Mouse (Mus musculus) left cerebral cortex, adult 11 months (tissue): Measurements from ENCODE around the gene Fbxo8.

ENCODE experiments used
- DNase-seq: peaks from one replicate; pipeline ENCODE4 v3.0.0; 2022; ENCODE audit warnings: low spot score

The Fbxo8 gene

GRCm38 (mm10) chr8:56550558-56551360, at the start of gene Fbxo8, which contains the start of gene Cep44:
Gene Fbxo8 (plus strand): TSS chr8:56551090.
Gene Cep44 (minus strand): TSS chr8:56551047.
- peak; percentile 77 for DNase-seq

GRCm38 (mm10) chr8:56501911-56502310, 49.0 kb upstream of the Fbxo8 start:
- DNase-seq: no peak

DNA sequence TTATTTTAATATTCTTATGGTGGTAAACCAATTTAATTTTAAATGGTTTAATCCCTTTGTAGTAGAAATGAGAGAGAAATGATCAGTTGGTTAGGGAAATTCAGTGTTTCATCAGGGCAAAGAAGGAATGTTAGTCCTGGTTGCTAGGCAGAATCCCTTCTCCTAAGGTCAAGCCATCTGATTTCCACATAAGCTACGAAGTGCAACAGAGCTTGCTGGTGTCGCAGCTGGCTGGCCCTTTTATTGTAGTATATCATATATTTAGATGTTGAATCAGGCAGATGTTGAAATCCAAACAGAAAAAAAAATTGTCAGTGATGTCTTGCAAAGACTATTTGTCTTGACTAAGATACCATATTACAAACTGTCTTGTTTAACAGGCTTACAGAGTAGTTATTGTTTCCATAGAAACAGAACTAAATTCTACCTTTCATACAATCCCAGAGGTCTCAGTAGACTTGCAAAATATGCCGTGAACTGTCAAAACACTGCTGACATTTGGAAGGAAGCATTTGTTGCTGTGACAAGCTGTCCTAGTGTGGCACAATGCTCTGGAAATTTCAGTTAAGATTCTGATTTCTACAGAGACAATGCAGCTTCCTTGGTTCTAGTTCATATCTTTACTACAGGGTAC, 42.5 kb upstream of the Fbxo8 start:
- no peak for DNase-seq

DNA sequence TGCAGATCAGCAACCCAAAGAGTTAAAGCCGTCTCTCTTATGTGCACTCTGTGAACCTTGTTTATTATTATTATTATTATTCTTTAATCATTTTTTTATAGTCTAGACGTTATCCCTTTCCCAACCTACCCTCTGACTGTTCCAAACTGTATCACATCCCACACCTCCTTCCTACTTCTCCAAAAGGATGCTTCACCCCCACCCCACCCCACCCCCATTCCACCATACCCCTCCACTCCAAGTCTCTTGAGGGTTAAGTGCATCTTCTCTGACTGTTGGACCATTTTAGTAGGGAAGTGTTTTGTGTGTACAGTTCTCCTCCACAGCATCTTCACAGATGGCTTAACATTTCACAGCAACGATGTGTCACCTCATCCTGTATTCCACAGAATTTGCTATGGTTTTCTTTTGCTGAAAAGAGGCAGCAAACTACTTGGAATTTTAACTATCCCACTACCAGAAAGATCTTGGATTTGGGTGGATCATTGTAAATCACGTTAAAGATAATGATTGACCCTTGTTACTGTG, 41.9 kb upstream of the Fbxo8 start:
- no peak for DNase-seq

DNA sequence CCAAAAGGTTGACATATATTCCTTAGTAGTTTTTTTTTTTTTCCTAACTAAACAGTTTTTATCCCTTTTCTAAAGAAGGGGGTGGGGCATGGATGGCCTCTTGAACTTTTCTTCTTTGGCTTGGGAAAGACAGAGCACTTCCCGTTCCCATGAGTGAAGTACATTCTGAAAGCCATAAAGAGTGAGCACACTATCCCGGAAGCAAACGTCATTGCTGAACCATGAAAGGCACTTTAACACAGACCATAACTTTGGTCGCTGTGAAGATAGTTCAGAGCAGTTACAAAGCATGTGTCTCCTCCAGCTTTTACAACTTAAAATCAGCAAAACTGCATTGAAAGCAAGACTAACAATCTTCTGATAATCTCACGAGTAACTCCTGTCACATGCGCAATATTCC, 32.0 kb upstream of the Fbxo8 start:
- no peak for DNase-seq

DNA sequence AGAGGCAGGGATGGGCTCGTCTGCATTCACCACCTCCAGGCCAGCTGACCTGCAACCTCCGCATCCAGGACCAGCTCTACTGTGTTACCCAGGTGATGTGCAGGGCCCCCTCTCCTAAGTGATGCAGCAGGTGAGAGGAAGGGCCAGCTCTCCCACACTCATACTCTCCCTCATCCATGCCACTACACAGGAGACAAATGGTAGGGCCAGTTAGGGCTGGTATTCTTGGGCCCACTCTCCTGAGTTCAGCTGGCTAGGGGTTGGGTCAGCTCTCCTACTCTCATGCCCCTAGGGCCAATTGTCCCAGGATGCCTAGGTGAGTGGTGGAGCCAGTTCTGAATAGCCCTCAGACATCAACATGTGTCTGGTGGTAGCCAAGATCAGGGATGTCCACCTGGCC, 30.6 kb upstream of the Fbxo8 start:
- no peak for DNase-seq

GRCm38 (mm10) chr8:56521051-56521450, 29.8 kb upstream of the Fbxo8 start:
- no peak for DNase-seq

DNA sequence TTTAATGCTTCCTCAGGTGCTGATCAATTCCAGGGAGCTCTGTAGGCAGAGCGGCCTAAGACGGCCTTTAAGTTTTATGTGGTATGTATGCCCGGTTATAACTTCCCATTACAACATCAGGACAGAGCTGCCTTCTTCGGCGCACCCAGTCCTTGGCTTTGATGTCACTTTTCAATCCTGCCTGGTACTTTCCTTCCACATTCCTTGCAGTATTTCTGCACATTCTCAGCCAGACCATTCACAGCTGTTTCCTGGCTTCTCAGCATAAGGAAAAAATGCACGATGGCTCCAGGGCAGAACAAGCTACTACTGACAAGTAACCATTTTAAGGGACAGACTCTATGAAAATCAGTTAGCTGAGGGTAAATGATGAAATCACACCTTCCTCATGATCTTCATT, 22.0 kb upstream of the Fbxo8 start:
- DNase-seq: no peak

GRCm38 (mm10) chr8:56530359-56530758, 20.5 kb upstream of the Fbxo8 start:
- no peak for DNase-seq

DNA sequence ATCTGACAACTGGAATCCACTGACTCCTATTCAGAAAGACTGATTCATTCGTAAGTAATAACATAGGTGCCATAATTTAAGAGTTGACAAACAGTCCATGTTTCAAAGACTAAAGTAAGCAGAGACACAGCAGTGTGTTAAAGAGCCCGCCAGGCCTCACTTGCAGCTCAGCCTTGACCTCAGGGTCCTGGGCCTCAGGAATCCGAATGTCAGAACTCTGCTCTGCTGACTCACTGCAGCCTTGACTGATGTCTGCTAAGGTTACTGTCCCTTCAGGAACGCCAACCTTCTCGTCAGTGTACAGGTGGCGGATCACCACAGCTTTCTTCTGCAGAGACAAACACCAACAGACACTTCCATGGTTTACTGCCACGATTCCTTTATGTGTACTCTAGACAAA, 10.2 kb upstream of the Fbxo8 start:
- DNase-seq: no peak

DNA sequence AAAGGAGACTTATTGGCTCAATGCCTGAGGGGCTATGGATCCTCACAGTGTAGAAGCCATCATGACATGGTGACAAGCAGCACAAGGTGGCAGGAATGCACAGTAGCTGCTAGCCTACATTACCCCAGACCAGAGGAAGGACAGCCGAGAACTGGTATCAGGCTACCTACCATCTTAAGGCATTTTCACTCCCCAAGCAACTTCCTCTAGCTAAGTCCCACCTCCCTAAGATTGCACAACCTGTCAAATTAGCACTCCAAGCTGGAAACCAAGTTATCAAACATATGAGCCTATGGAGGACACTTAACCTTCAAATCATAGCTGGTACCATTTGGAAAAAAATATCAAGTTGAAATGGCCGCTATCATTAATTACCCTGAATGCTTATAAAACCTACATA, 3.0 kb upstream of the Fbxo8 start:
- no peak for DNase-seq

GRCm38 (mm10) chr8:56551361-56551852, 517 bp downstream of the Fbxo8 start:
- DNase-seq: peak; percentile 90

GRCm38 (mm10) chr8:56552045-56552444, 1.2 kb downstream of the Fbxo8 start:
- no peak for DNase-seq

GRCm38 (mm10) chr8:56552551-56553103, 1.7 kb downstream of the Fbxo8 start:
- DNase-seq: no peak

DNA sequence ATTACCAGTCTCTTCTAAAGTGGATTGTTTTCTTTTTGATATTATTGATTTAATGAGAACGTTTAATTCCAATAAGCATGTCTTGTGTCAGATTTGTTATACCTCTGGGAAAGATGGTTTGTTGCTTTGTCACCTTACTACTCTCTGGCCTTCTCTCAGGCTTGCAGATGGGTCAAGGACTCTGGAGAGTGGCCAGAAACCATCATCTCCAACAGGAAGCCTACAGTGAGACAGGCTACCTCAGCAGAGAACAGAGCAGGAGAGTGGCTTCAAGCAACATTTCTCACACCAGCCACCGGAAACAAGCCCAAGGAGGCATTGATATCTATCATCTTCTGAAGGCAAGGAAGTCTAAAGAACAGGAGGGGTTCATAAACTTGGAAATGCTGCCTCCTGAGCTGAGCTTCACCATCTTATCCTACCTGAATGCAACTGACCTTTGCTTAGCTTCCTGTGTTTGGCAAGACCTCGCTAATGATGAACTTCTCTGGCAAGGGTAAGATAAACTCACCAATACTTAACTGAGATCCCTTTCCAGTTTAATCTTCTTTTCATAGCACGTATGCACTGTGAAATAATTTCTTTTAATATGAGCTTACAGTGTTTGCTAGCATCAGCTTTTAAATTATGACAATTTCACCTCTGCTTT, 13.6 kb downstream of the Fbxo8 start:
- DNase-seq: no peak

DNA sequence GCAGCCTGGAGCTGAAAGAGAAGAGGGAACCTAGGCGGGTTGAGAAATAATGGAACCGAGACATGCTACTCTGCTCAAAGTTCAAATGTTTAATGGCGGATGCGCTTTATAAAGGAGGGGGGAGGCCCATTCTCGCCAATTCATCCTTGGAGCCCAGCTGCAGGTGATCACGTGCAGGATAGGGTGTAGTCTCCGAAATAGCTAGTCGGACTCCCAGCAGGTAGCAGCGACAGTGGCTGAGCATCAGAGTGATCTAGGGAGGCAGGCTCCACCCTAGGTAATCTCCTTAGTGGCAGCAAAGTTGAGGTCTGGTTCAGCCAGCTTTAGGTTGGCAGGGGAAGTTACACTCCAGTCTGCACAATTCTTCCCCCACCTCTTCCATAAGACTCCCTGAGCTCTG, 16.0 kb downstream of the Fbxo8 start:
- DNase-seq: no peak

GRCm38 (mm10) chr8:56580918-56581317, 30.0 kb downstream of the Fbxo8 start:
- no peak for DNase-seq

- DNase-seq: no peak
These were observed 32.0 kb downstream of the Fbxo8 start for GRCm38 (mm10) chr8:56582841-56583240.

GRCm38 (mm10) chr8:56589004-56589403, 38.1 kb downstream of the Fbxo8 start:
- DNase-seq: no peak

DNA sequence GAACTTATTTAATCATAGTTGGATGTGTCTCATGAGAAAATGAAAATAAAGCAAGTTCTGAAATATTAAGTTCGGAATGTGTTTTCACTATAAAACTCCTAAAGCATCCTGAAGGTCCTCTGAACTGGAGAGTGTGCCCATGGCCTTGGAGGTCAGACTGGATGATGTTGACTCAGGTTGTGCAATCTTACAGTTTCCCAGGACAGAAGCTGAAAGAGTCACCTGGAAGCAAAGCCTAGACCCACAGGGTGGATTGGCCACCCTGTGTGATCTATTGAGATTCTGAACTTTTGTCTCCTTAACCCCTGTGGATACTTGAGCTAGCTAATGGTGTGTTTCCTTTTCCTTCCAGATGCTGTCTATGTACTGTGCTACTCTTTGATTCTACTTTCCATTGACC, 40.2 kb downstream of the Fbxo8 start:
- no peak for DNase-seq

GRCm38 (mm10) chr8:56591502-56591901, 40.6 kb downstream of the Fbxo8 start:
- no peak for DNase-seq

- DNase-seq: no peak
These were observed 55.6 kb downstream of the Fbxo8 start for GRCm38 (mm10) chr8:56606481-56606880.
